Mouse (Mus musculus): ENCODE data around the gene Clk2.

GRCm38 (mm10) chr3:89181749-89182500 is 17.3 kb downstream of the Clk2 start:
- TF ChIP-seq CTCF (IDR thresholded peaks at IDR 0.05; ENCODE audit: low read depth, low read length) = no peak
- TF ChIP-seq POLR2A (IDR thresholded peaks at IDR 0.05; ENCODE audit: extremely low read depth, insufficient read depth, low read length) = no peak
